Mouse (Mus musculus) heart, postnatal 25 days (tissue): Measurements from ENCODE around the gene Ttc23l. TPM values are rescaled to one million over a fixed set of nuclear protein-coding genes. Genes with fewer than 3 reads are reported as not detected.
"Not testable (repeated sequence)": the region's sequence is repeated elsewhere in the genome, so short reads cannot be mapped to it uniquely, and the experiment has no call there.

ENCODE experiments used
- DNase-seq: peaks from one replicate; pipeline ENCODE4 v3.0.0; 2022; ENCODE audit warnings: low spot score
- intact Hi-C: fragments of 180-260 bp; cut with DNase I; formaldehyde crosslinking; loops from one replicate; pipeline ENCODE4 v1.15.1; 2025
- total RNA-seq, 2 experiments: library from RNA; stranded (reverse); gene quantifications; 2 replicates each; pipeline ENCODE4 v1.2.3; 2021

Gene Ttc23l
- total RNA-seq, 2 experiments from 2014 or later = not detected

DNA sequence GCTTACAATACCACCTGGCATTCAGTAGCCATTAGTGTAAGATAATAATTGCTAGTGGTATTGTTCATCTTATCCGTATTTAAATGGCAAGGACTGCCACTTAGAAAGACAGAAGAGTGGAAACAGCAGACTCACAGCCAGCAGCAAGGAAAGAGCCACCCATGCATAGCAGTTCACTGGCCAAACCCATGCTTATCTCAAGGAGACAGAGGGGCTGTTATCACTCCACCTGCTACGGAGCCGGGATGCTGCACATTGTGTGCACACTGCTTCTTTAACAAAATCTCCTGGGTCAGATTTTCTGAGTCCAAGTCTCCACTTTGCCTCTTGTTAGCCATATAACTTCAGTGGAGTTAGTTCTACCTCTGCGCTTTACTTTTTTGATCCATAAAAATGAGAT lies 27.1 kb downstream of the Ttc23l start:
- no peak for DNase-seq

DNA sequence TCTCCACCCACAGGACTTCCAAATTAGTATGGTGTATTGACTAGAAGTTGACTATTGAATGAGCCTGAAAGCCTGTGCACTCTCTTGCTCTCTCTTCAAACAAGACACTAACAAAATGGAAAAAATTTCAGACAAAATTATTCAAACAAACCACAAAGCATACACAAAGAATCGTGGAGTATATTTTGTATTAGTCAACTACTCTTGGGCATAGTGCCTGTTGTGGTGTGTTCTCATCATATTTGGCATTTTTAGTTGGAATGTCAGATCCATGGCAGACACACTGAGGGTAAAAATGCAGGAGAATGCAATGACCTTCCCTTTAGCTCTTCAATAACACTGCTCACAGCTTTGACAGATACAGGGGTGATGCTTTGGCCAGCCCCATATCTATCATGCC lies 32.6 kb downstream of the Ttc23l start:
- intact Hi-C loops = no loop called here

More for the DNA sequence above, 27.1 kb downstream of the Ttc23l start:
- intact Hi-C loops = no loop called here

GRCm38 (mm10) chr15:10515166-10515565 lies 43.3 kb downstream of the Ttc23l start:
- no peak for DNase-seq

More for the DNA sequence above, 32.6 kb downstream of the Ttc23l start:
- no peak for DNase-seq

GRCm38 (mm10) chr15:10506099-10506498 lies 52.4 kb downstream of the Ttc23l start:
- intact Hi-C loops = no loop called here
- peak; percentile 45 for DNase-seq

More at GRCm38 (mm10) chr15:10515166-10515565, 43.3 kb downstream of the Ttc23l start:
- intact Hi-C loops = no loop called here

GRCm38 (mm10) chr15:10500838-10501719 lies 57.4 kb downstream of the Ttc23l start:
- intact Hi-C loops = loop anchor here (1.0 to 5.0 kb wide), 4 partner anchors 82 to 400 kb away; partner anchors contain the start of gene Rai14
- DNase-seq = no peak

DNA sequence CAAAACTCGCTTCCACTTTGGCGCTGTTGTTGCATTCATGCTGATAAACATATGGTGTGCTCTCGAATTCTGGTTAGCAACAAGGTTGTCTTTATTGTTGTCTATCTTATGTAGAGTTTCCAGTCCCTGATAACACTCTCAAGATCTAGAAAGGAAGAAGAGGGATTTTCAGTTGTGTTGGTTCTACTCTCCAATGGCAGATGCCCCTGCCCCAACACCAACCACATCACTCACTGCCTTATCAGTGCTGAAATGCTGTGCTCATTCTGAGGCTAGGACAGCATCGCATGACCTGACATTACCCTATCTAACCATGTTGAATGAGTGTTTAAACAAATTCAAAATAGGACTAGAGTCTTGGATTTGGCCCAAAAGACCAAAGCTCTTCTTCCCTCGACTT lies 58.4 kb downstream of the Ttc23l start:
- intact Hi-C loops = loop anchor here (2.0 to 5.0 kb wide), 2 partner anchors 83 to 212 kb away; partner anchors contain the start of gene Rai14
- DNase-seq = no peak

- DNase-seq = no peak
- intact Hi-C loops = no loop called here
Measured at GRCm38 (mm10) chr15:10499593-10499992, 58.9 kb downstream of the Ttc23l start.

DNA sequence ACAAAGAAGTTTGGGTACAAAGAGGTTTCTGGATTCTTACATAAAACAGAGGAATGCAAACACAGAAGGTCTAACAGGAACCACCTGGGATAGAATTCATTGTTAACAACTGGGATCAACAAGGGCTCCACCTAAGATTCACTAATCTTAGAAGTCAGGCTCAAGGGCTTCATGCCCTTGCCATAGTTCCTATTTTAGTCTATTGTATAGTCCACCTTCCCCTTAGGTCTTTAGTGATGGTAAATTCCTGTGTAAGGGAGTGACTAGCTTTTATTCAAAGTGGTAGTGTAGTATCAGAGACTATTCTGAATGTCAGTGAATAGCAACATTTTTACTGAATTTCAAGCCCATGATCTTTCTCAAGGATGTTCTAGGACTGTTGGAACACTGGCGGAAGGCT lies 61.8 kb downstream of the Ttc23l start:
- DNase-seq, intact Hi-C loops: not testable (repeated sequence)

DNA sequence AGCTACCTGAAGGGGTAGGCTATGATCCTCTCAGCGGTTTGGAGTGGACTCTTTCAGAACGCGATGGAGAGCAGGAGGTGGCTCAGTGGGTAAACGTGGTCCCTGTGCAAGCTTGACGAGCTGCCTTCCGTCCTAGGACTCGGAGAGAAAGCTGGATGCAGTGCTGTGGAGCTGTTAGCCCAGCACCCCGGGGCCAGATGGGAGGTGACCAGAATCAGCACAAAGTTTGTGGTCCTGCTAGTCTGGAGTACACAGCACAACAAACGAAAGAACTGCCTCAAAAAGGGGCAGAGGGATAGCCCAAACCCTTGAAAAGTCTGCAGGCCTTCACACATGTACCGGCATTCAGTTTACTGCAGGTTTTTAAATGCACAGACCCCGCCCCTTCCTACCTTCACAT lies 62.5 kb downstream of the Ttc23l start:
- no peak for DNase-seq
- intact Hi-C loops = no loop called here

GRCm38 (mm10) chr15:10490101-10490500 lies 68.4 kb downstream of the Ttc23l start:
- DNase-seq = no peak
- intact Hi-C loops = no loop called here

GRCm38 (mm10) chr15:10487246-10487645 lies 71.2 kb downstream of the Ttc23l start:
- intact Hi-C loops = loop anchor here (10.0 kb wide), 1 partner anchor 498 kb away; the partner anchor contains the start of gene Amacr
- DNase-seq = no peak

- intact Hi-C loops = loop anchor here (10.0 kb wide), 1 partner anchor 498 kb away; the partner anchor contains the start of gene Amacr
- DNase-seq = no peak
Measured at GRCm38 (mm10) chr15:10486365-10486839, 72.1 kb downstream of the Ttc23l start.

DNA sequence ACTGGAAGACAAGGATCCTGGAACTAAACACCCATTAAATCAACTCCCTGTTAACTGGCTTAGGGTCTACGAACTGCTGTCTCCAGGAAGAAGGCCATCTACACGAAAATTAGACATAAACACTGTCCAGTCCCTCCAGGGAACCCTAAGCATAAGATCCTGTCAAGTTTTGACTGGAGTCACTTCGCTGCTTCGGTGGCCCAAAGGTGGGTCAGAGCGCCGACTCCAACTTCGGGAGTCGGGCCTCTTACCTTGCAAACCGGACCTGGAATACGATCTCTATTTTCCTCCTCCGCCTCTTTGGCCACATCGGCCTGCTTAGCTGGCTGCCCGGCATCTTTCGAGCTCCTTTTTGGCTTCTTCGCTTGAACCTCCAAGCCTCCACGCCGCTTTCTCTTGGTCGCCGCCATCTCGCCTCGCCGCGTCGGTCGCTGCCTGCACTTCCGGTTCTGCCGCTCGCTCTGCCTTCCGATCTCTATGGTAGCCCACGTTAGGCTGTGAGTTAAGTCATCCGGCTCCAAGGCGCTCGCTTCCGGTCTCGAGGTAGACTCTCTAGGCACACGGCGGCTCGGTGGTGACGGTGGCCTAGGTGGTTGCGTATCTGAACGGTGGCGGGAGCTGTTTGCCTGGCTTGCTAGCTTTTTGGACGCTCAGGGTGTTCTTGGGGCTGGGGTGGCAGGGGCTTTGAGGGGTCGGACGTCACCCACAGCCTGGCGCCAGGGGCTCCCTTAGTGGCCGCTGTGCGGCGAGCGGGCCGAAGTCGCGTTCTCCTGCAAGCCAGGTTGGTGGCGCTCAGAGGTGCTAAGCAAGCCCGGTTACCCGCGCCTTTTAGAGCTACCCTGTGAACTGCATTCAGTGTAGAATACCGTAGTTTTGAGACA lies 72.7 kb downstream of the Ttc23l start, which contains the start of the genes Brix1 and Rad1:
Gene Brix1, minus strand, starts transcription at position 464 of the 881 bp plus-strand sequence.
Gene Rad1, plus strand, starts transcription at position 535 of the 881 bp plus-strand sequence.
- DNase-seq = peak; percentile 85
- intact Hi-C loops = loop anchor here (2.0 to 10.0 kb wide), 2 partner anchors 15 to 499 kb away; partner anchors contain the start of genes Amacr and Dnajc21

GRCm38 (mm10) chr15:10470941-10471340 lies 87.5 kb downstream of the Ttc23l start:
- intact Hi-C loops = loop anchor here (2.0 kb wide), 1 partner anchor 14 kb away; the partner anchor contains the start of gene Brix1
- no peak for DNase-seq

DNA sequence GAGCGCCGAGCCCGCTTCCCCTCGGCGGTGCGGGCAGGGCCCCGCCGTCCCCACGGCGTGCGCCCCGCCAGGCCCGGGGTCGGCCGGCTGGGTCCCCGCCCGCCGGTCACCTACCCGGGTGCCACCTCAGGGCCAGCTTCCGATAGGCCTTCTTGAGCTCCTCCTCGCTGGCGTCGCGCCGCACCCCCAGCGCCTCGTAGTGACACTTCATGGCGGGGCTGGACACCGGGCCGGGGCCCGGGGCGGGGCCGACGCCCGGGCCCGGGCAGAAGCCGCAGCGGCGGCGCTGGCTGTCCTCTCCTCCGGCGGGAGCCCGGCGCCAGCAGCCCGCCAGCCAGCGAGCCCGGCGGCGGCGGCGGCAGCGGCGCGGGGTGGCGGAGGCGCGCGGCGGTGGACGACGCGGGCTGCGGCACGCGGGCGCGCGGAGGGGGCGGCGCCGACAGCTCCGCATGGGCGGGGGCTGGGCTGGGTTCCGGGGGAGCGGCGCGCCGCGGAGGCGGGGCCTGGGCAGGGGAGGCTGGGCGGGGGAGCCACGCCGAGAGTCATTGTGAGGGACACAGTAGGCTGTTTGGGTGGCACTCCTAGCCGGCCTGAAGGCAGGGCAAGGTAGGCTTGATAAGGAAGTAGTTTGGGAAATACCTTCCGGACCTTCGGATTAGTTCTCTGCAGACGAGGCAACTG lies 88.2 kb downstream of the Ttc23l start, which contains the start of gene Dnajc21:
Gene Dnajc21, minus strand, starts transcription at position 366 of the 681 bp plus-strand sequence.
- intact Hi-C loops = loop anchor here (2.0 kb wide), 1 partner anchor 15 kb away; the partner anchor contains the start of gene Brix1
- peak; percentile 85 for DNase-seq

- DNase-seq = no peak
Measured at GRCm38 (mm10) chr15:10469641-10470150, 88.8 kb downstream of the Ttc23l start.

DNA sequence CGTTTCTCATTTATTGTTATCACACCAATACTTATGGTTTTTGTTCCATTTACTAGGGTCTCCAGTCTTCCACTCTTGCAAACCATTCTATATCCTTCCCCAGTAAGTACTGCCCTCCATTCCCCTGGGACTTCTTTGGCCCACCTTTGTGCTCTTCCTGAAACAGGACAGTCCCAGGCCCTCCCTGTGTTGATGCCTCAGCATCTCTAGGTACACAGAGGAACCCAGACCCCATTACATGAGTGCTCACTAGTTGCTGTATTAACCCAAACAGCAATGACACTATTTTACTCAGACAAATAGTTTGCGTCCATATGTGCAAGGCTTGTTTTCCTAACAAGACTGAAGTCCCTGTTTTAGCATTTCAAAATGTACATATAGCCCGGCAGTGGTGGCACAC lies 89.7 kb downstream of the Ttc23l start:
- DNase-seq = no peak
- intact Hi-C loops = no loop called here

More at GRCm38 (mm10) chr15:10469641-10470150, 88.8 kb downstream of the Ttc23l start:
- intact Hi-C loops = loop anchor here (2.0 kb wide), 1 partner anchor 15 kb away; the partner anchor contains the start of gene Brix1

- no peak for DNase-seq
- intact Hi-C loops = no loop called here
Measured at GRCm38 (mm10) chr15:10464678-10465077, 93.8 kb downstream of the Ttc23l start.

GRCm38 (mm10) chr15:10463555-10463954 lies 94.9 kb downstream of the Ttc23l start:
- no peak for DNase-seq
- intact Hi-C loops = no loop called here
